Mouse (Mus musculus): ENCODE results near the gene P2ry14. TPM values are rescaled to one million over a fixed set of nuclear protein-coding genes. Genes with fewer than 3 reads are reported as not detected.
"Not testable (repeated sequence)": the region's sequence is repeated elsewhere in the genome, so short reads cannot be mapped to it uniquely, and the experiment has no call there.

The P2ry14 gene
- polyA plus RNA-seq, 1 experiment, result 0.53 TPM

DNA sequence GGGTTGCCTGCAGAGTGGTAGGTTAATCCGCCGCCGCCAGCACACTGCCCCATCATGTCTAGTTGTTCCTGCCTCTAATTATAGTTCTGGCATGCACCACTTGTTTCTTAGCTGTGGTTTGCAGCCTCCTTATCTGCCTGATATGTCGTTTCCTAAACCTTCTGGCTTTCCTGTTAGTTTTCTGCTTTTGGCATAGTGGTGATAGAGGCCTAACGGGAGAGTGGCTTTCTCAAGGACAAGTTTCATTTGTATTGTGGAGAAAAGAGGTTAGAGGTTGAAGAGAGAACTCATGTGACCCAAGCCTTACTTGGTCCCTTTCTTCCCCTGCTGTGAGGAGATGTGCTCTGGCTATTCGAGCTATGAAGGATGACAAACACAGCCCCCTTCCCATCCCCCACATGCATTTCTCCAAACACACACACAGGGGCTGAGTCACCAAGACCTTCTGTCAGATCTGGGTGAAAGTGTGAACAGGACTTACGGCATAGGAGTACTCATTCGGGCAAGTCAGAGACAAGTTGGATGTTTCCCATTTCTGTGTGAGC is 39.4 kb downstream of the P2ry14 start:
- H3K4me3 ChIP-seq (ENCODE audit: insufficient read depth, low read length), result no peak overlapping the region
- no peak overlapping the region for H3K27ac ChIP-seq (ENCODE audit: insufficient read depth, low read length)
- H3K4me1 ChIP-seq (ENCODE audit: control insufficient read depth, insufficient read depth, low read length), result 0 out of 2 replicates have a peak, but pooled peaks cover 3% of the 10 kb centered on the region
- TF ChIP-seq CTCF (IDR thresholded peaks at IDR 0.05; ENCODE audit: borderline replicate concordance, insufficient read depth, low read length) (no peak), POLR2A (IDR thresholded peaks at IDR 0.05; ENCODE audit: low read depth, low read length) (no peak)

DNA sequence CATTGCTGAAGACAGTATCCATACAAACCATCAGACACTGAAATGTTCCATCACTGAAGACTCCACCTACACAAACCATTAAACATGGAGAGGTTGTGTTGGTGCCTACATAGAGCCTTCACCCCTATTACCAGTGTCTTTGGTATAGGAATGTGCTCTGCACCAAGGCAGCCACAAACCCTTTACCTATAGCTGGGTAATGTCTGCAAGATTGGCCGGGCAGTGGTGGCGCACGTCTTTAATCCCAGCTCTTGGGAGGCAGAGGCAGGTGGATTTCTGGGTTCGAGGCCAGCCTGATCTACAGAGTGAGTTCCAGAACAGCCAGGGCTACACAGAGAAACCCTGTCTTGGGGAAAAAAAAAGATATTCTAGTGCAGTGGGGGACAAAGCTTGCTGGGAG is 40.1 kb downstream of the P2ry14 start:
- H3K4me3 ChIP-seq (ENCODE audit: insufficient read depth, low read length); H3K4me1 ChIP-seq (ENCODE audit: control insufficient read depth, insufficient read depth, low read length); H3K27ac ChIP-seq (ENCODE audit: insufficient read depth, low read length): not testable (repeated sequence)

DNA sequence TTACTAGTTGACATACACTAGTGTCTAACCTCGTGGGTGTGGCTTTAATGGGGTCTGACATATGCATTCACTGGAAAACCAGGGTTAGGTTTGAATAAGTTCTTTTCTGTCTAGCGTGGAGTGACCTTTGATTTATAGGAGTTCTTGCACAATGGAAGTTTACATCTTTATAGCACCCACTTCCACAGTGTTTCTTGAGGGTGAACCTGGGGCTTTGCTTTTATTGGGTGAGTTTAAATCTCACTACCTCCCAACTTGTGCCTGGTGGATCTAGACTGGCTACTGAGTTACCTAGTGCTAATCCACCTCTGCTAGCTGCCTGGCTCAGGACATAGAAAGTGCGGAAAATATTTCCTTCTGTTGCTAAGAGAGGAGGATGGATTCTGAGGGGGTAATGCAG is 41.5 kb downstream of the P2ry14 start:
- H3K27ac ChIP-seq (ENCODE audit: insufficient read depth, low read length), result no peak overlapping the region

DNA sequence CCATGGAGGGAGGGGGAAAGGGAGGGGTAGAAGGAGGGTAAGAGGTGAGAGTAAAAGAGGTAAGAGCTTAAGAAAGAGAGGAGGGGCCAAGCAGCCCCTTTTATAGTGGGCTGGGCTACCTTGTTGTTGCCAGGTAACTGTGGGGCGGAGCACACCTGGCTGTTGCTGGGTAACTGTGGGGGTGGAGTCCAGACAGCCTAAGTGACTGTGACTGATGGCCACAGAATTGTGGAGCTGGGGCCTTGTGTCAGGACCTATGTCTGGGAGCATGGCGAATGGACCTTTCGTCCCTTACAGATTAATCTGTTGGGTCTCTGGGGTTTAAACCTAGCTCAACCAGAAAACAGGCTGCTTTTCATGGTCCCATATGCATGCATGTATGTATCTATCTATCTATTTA is 43.6 kb downstream of the P2ry14 start:
- not testable (repeated sequence) for H3K27ac ChIP-seq (ENCODE audit: insufficient read depth, low read length); H3K4me3 ChIP-seq (ENCODE audit: insufficient read depth, low read length); H3K4me1 ChIP-seq (ENCODE audit: control insufficient read depth, insufficient read depth, low read length)

More for the DNA sequence above, 41.5 kb downstream of the P2ry14 start:
- H3K4me3 ChIP-seq (ENCODE audit: insufficient read depth, low read length), result no peak overlapping the region
- TF ChIP-seq POLR2A (IDR thresholded peaks at IDR 0.05; ENCODE audit: low read depth, low read length) (no peak), CTCF (IDR thresholded peaks at IDR 0.05; ENCODE audit: borderline replicate concordance, insufficient read depth, low read length) (no peak)
- no peaks in the 10 kb centered on the region for H3K4me1 ChIP-seq (ENCODE audit: control insufficient read depth, insufficient read depth, low read length)

DNA sequence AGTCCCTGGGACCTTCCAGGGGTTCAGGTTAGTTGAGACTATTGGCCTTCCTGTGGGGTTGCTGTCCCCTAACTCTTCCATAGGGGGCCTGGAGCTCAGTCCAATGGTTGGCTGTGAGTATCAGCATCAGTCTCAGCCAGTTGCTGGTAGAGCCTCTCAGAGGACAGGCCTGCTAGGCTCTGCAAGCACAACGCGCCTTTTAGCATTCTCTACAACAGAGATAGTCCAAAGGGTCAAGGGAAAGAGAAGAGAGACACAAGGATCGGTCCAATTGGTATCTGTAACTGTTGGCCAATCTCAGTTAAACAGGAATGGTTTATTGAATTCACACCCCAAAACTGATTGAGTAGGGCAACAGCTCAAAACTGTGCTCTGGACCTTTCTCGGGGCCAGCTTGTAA is 46.0 kb downstream of the P2ry14 start:
- no peaks in the 10 kb centered on the region for H3K4me1 ChIP-seq (ENCODE audit: control insufficient read depth, insufficient read depth, low read length)
- no peak overlapping the region for H3K4me3 ChIP-seq (ENCODE audit: insufficient read depth, low read length)
- TF ChIP-seq POLR2A (IDR thresholded peaks at IDR 0.05; ENCODE audit: low read depth, low read length) (no peak), CTCF (IDR thresholded peaks at IDR 0.05; ENCODE audit: borderline replicate concordance, insufficient read depth, low read length) (no peak)

DNA sequence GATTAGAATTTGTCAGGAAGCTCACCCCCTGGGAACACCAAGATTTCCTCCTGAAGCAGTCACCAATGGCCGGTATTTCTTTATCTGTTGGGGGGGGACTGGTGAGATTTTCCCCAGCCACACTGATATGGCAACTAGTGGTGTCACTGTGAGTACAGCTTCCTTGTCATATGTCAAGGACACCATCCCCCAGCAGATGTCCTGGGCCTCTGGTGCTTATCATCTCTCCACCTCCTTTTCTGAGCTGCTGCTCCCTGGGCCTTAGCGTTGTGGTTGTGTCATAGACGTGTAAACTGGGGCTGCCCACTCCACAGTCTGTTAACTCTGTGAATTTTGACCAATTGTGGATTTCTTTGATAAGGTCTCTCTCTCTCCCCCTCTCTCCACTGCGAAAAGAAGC is 49.0 kb downstream of the P2ry14 start:
- Histone ChIP-seq H3K4me1 (ENCODE audit: control insufficient read depth, insufficient read depth, low read length) (no peaks in the 10 kb centered on the region), H3K27ac (ENCODE audit: insufficient read depth, low read length) (no peak overlapping the region), H3K4me3 (ENCODE audit: insufficient read depth, low read length) (no peak overlapping the region)
- TF ChIP-seq CTCF (IDR thresholded peaks at IDR 0.05; ENCODE audit: borderline replicate concordance, insufficient read depth, low read length) (no peak), POLR2A (IDR thresholded peaks at IDR 0.05; ENCODE audit: low read depth, low read length) (no peak)

More for the DNA sequence above, 46.0 kb downstream of the P2ry14 start:
- H3K27ac ChIP-seq (ENCODE audit: insufficient read depth, low read length), result no peak overlapping the region

- no peaks in the 10 kb centered on the region for H3K4me1 ChIP-seq (ENCODE audit: control insufficient read depth, insufficient read depth, low read length)
Measured at GRCm38 (mm10) chr3:59102146-59102545, 51.3 kb downstream of the P2ry14 start.

GRCm38 (mm10) chr3:59101218-59101986 is 52.0 kb downstream of the P2ry14 start, which contains the start of gene Gpr171:
Gpr171 (minus strand) TSS chr3:59101821.
- Histone ChIP-seq H3K27ac (ENCODE audit: insufficient read depth, low read length) (no peak within 1 kb of the TSS), H3K4me3 (ENCODE audit: insufficient read depth, low read length) (no peak within 1 kb of the TSS), H3K4me1 (ENCODE audit: control insufficient read depth, insufficient read depth, low read length) (no peaks in the 10 kb centered on the region)
- no peak for TF ChIP-seq POLR2A (IDR thresholded peaks at IDR 0.05; ENCODE audit: low read depth, low read length)
- TF ChIP-seq CTCF (IDR thresholded peaks at IDR 0.05; ENCODE audit: borderline replicate concordance, insufficient read depth, low read length), result no peak

More at GRCm38 (mm10) chr3:59102146-59102545, 51.3 kb downstream of the P2ry14 start:
- TF ChIP-seq POLR2A (IDR thresholded peaks at IDR 0.05; ENCODE audit: low read depth, low read length) (no peak), CTCF (IDR thresholded peaks at IDR 0.05; ENCODE audit: borderline replicate concordance, insufficient read depth, low read length) (no peak)
- no peak overlapping the region for H3K27ac ChIP-seq (ENCODE audit: insufficient read depth, low read length)
- H3K4me3 ChIP-seq (ENCODE audit: insufficient read depth, low read length), result no peak overlapping the region

DNA sequence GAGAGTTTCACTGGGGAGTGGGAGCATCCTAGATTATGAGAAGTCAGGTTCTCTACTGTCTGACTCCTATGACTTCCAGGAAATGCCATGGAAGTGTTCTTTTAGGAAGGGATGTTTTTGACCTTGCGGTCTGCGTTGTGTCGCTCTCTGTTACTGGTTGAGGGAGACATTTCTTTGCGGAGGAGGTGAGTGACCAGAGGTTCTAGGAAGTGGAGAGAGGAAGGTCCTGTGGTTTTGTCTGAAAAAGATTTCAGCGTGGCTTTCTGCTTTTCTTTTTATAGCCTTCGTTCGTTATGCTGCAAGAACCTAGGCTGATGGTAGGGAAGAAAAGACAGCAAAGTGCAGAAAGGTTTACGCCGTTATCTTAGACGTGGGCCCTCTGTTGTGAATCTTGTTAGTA is 54.9 kb downstream of the P2ry14 start:
- Histone ChIP-seq H3K4me3 (ENCODE audit: insufficient read depth, low read length) (no peak overlapping the region), H3K27ac (ENCODE audit: insufficient read depth, low read length) (no peak overlapping the region), H3K4me1 (ENCODE audit: control insufficient read depth, insufficient read depth, low read length) (no peaks in the 10 kb centered on the region)
- no peak for TF ChIP-seq CTCF (IDR thresholded peaks at IDR 0.05; ENCODE audit: borderline replicate concordance, insufficient read depth, low read length)

DNA sequence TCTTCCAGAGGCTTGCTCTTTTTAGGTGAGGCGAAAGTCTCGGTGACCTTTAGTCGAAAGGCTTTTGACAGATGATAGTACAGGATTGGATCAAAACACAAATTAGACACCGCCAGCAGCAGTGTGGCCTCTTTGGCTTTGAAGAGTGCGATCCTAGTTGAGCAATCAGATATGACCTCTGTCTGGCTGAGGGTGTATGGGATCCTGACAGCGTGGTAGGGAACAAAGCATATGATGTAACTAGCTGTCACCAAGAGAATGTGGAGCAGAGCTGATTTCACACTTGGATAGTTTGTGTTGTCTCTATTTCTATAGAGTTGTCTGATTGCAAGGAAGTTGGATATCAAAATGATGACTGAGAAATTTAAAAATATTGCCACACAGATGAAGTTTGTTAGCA is 56.0 kb downstream of the P2ry14 start:
- Histone ChIP-seq H3K4me3 (ENCODE audit: insufficient read depth, low read length) (no peak overlapping the region), H3K4me1 (ENCODE audit: control insufficient read depth, insufficient read depth, low read length) (no peaks in the 10 kb centered on the region), H3K27ac (ENCODE audit: insufficient read depth, low read length) (no peak overlapping the region)
- TF ChIP-seq CTCF (IDR thresholded peaks at IDR 0.05; ENCODE audit: borderline replicate concordance, insufficient read depth, low read length) (no peak), POLR2A (IDR thresholded peaks at IDR 0.05; ENCODE audit: low read depth, low read length) (no peak)
